Mouse (Mus musculus): ENCODE results near the gene Rnase11.

DNA sequence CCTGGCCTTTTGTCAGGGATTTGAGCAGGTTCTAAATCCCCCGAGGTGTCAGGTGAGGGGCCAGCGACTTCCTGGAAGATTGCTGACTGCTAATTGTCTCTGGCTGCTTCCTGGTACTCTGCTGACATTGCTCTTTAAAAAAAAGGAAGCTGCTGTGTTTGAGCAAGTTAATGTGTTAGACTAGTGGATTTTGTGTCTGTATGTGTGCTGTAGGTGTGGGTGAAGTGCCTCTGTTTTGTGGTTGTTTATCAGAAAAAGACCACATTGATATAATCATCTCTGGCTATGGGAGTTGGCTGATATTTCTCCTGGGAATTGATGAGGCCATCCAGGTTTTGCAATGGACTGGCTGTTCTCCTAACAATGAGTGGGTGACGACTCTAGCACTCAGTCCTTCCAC, 43.5 kb upstream of the Rnase11 start:
- TF ChIP-seq POLR2A (IDR thresholded peaks at IDR 0.05; ENCODE audit: borderline replicate concordance, extremely low read depth, insufficient read depth, insufficient read length, poor library complexity, severe bottlenecking), result no peak
- TF ChIP-seq CTCF (IDR thresholded peaks at IDR 0.05; ENCODE audit: borderline replicate concordance, extremely low read depth, insufficient read depth, insufficient read length), result no peak

Data from brain, embryonic 14.5 days (tissue).